In the genomic region with DNA sequence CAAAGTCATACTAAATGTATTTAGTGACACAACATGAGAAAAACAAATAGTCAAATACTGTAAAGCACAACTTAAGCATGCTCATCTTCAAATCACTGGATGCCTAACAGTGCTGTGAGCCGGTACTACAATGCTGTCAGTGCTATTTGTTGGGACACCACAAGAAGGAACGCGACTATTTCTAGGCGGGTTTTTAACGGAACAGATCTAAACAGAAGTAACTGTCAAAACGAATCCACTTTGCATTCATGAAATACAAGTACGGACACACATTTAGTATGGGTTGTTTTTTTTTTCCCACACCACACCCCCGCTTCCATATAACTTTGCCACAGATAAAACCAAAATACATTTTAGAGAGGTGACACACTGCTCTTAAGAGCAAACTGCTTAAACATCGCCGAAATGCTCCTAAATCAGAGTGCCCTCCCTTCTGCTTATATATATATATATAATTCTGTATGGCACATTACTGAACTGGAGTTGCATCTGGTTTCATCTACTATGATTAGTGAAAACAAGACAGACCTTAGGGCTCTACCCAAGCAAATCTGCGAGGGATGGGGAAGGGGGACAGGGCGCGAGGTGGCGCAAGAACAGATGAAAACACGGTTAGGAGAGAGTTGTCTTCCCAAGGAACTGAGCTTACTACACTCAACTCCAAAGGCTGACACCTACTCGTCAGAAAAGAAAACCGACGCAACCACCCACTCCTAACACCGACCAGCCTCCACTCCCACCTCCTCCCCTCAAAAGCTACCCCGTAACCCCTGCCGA, we compare ENCODE assay signal across 8 mouse cellular contexts. TPM values are rescaled to one million over a fixed set of nuclear protein-coding genes. Genes with fewer than 3 reads are reported as not detected.
A peak's percentile ranks its signal among the peaks of the same experiment; 100 is the strongest.
DNase-seq lines count a peak whose midpoint lies in the region; ATAC-seq and TF ChIP-seq lines count a peak whose summit lies in the region.

No protein-coding gene starts in this region.

- no peaks in the 10 kb centered on the region for H3K27me3 ChIP-seq in forebrain, embryonic 14.5 days (replicated peaks; ENCODE audit: control insufficient read depth, insufficient read depth, low read length)

- H3K4me2 ChIP-seq in forebrain, embryonic 14.5 days (ENCODE audit: low read length) = peak overlapping the region; percentile 57

- DNase-seq in gastrocnemius, adult 18-20 months (ENCODE audit: low spot score) = peak; percentile 17
- no peak for DNase-seq in gastrocnemius, adult 8-10 months (ENCODE audit: low spot score in 2 of 2)
- peak; percentile 70 for DNase-seq in forebrain, embryonic 14.5 days (ENCODE audit: low spot score)
- peak; percentile 25 for DNase-seq in layer of hippocampus, adult 9-11 months
- DNase-seq in lung, postnatal 14 days = peak; percentile 53
- peak; percentile 64 to 65 for DNase-seq in right cerebral cortex, postnatal 10 days (ENCODE audit: low spot score in 2 of 2)

- H3K9me3 ChIP-seq in forebrain, embryonic 14.5 days (replicated peaks; ENCODE audit: control insufficient read depth, low read length) = no peaks in the 10 kb centered on the region

- H3K27ac ChIP-seq in bone marrow macrophage, adult 2 months (ENCODE audit: insufficient read depth, low read depth, low read length) = peak overlapping the region; percentile 63
- H3K27ac ChIP-seq in forebrain, embryonic 14.5 days (ENCODE audit: low read depth, low read length) = peak overlapping the region; percentile 99

- H3K36me3 ChIP-seq in forebrain, embryonic 14.5 days (ENCODE audit: control insufficient read depth, insufficient read depth, low read length) = no peaks in the 10 kb centered on the region

- no peak for TF ChIP-seq CTCF in bone marrow macrophage, adult 2 months (IDR thresholded peaks at IDR 0.05; ENCODE audit: low read depth, low read length)

- H3K9ac ChIP-seq in forebrain, embryonic 14.5 days (ENCODE audit: low read length) = peak overlapping the region; percentile 98

- 18% methylated on average over 21 of the region's 21 CpGs for WGBS in forebrain, embryonic 14.5 days

- TF ChIP-seq POLR2A in bone marrow macrophage, adult 2 months (IDR thresholded peaks at IDR 0.05; ENCODE audit: borderline replicate concordance, low read depth, low read length) = no peak

- ATAC-seq in forebrain, embryonic 14.5 days = peak; percentile 1; the same call in 1 of the 2 replicates
- peak; percentile 13 to 20 for ATAC-seq in hematopoietic stem cell, adult 5-6 weeks (replicated peaks in 1 of 2; ENCODE audit: insufficient read depth in 1 of 2, low FRiP score in 2 of 2, low TSS enrichment in 1 of 2, low read depth in 1 of 2, poor library complexity in 2 of 2, severe bottlenecking in 2 of 2)

- H3K4me3 ChIP-seq in bone marrow macrophage, adult 2 months (ENCODE audit: insufficient read depth, low read length) = peak overlapping the region; percentile 85
- peak overlapping the region; percentile 92 for H3K4me3 ChIP-seq in forebrain, embryonic 14.5 days (ENCODE audit: low read depth, low read length)

- H3K4me1 ChIP-seq in bone marrow macrophage, adult 2 months (ENCODE audit: control insufficient read depth, insufficient read depth, low read length) = no peaks in the 10 kb centered on the region
- H3K4me1 ChIP-seq in forebrain, embryonic 14.5 days (ENCODE audit: control insufficient read depth, insufficient read depth, low read length) = 0 out of 2 replicates have a peak, but pooled peaks cover 5% of the 10 kb centered on the region

RNA-seq across cellular contexts. Expression of gene Lcorl, which starts 1.7 kb away (rescaled TPM):
- 1 to 10 TPM; 5.3 to 6.1 TPM for total RNA-seq in gastrocnemius, adult 18-20 months (2021)
- 1 to 10 TPM; 5.5 to 7.8 (median 6.0) TPM for total RNA-seq in gastrocnemius, adult 8-10 months (2022)
- 21.5 and 27.0 TPM in 2 replicates for polyA plus RNA-seq in bone marrow macrophage, adult 2 months (2012; ENCODE audit: insufficient read depth, insufficient read length, missing spikeins)
- polyA plus RNA-seq in forebrain, embryonic 14.5 days (2014; fragmentation: Nextera tagmentation; extraction: Ambion mirVana) = 51.1 and 67.5 TPM in 2 replicates
- total RNA-seq in hematopoietic stem cell, adult 5-6 weeks (2017) = 30.5 and 35.0 TPM in 2 replicates

Comparison
In these comparisons a context has a peak if more than half of its experiments do, and no peak if none do; other contexts are left out.
1. DNase-seq: peak in gastrocnemius, adult 18-20 months (single experiment), forebrain, embryonic 14.5 days (single experiment), layer of hippocampus, adult 9-11 months (single experiment), lung, postnatal 14 days (single experiment) and right cerebral cortex, postnatal 10 days (2 of 2); none in gastrocnemius, adult 8-10 months (0 of 2).